18 mouse cellular contexts compared by ENCODE assay signal in the genomic region with DNA sequence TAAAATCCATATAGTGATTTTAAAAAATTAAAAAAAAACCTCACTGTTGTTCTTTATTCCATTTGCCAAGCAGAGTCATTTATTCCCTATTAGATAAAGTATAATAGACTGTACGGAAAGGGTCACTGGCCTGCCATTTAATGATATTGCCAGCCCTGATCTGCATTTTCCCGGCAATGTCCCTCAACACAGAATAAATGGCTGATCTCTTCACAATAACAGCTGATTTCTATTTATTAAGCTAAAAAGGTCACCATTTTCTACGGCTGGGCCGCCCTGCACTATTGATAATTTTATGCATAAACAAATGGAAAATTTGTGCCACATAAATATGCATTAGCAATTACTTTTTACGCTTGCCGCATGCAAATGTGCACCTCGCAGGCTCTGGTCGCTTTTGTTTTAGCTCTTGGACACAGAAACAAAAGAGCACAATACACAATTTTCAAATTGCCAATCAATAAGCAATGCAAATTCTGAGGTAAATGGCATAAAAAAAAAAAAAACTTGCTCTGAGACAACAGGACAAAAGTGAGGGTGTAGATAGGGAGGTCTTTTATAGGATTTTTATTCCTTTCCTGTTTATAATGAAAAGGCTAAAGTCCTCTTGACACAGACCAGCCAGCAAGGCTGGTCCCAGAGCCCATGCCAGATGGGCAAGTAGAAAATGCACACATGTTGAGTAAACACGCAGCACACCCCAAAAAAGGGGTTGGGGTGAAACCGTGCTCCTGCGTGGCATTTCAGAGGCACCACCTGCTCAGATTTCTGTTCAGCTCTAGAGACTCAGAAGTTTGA.
A peak's percentile ranks its signal among the peaks of the same experiment; 100 is the strongest.
DNase-seq lines count a peak whose midpoint lies in the region; ATAC-seq lines count a peak whose summit lies in the region.
"Had no signal": no experiment of that assay in that cellular context is flagged by ENCODE, and none has a peak within 500 bp of the region (broad histone marks: within the 10 kb centered on the region; RNA-seq: fewer than 3 reads in every experiment).

No protein-coding gene starts in this region.

- 0 out of 2 replicates have a peak overlapping the region, but pooled peaks have one; percentile 6 for H3K27ac ChIP-seq in hindbrain, embryonic 14.5 days
- no peak overlapping the region for H3K27ac ChIP-seq in hindbrain, embryonic 10.5 days
- H3K27ac ChIP-seq in midbrain, embryonic 14.5 days (replicated peaks; ENCODE audit: low read depth, low read length) = no peak overlapping the region
- H3K27ac ChIP-seq in midbrain, embryonic 16.5 days (ENCODE audit: low read length) = no peak overlapping the region
- H3K27ac ChIP-seq in liver, embryonic 12.5 days = 0 out of 2 replicates have a peak overlapping the region, but pooled peaks have one; percentile 27
- H3K27ac ChIP-seq in stomach, embryonic 16.5 days (ENCODE audit: low read length) = 0 out of 2 replicates have a peak overlapping the region, but pooled peaks have one; percentile 38
- H3K27ac ChIP-seq: embryonic facial prominence, embryonic 10.5 days; gastrocnemius, adult 2 months; layer of hippocampus, adult 2 months had no signal

- no peak overlapping the region for H3K4me3 ChIP-seq in hindbrain, embryonic 14.5 days (replicated peaks; ENCODE audit: low read length)
- no peak overlapping the region for H3K4me3 ChIP-seq in hindbrain, embryonic 10.5 days
- no peak overlapping the region for H3K4me3 ChIP-seq in midbrain, embryonic 14.5 days (replicated peaks; ENCODE audit: low read depth, low read length)
- no peak overlapping the region for H3K4me3 ChIP-seq in midbrain, embryonic 16.5 days (ENCODE audit: low read depth, low read length)
- no peak overlapping the region for H3K4me3 ChIP-seq in liver, embryonic 12.5 days
- H3K4me3 ChIP-seq in stomach, embryonic 16.5 days (replicated peaks; ENCODE audit: low read length) = no peak overlapping the region
- H3K4me3 ChIP-seq: embryonic facial prominence, embryonic 10.5 days; gastrocnemius, adult 2 months; layer of hippocampus, adult 2 months had no signal

- no peaks in the 10 kb centered on the region for H3K4me1 ChIP-seq in hindbrain, embryonic 14.5 days (replicated peaks; ENCODE audit: control insufficient read depth, insufficient read depth, low read length)
- peaks cover 7% of the 10 kb centered on the region; the same call in 1 of the 2 replicates for H3K4me1 ChIP-seq in hindbrain, embryonic 10.5 days (replicated peaks)
- H3K4me1 ChIP-seq in midbrain, embryonic 14.5 days (ENCODE audit: control insufficient read depth, insufficient read depth, low read length) = peaks cover 11% of the 10 kb centered on the region; the same call in 1 of the 2 replicates
- H3K4me1 ChIP-seq in midbrain, embryonic 16.5 days (ENCODE audit: control insufficient read depth, insufficient read depth, low read length) = no peaks in the 10 kb centered on the region
- H3K4me1 ChIP-seq in liver, embryonic 12.5 days = no peaks in the 10 kb centered on the region
- no peaks in the 10 kb centered on the region for H3K4me1 ChIP-seq in stomach, embryonic 16.5 days (ENCODE audit: control insufficient read depth, insufficient read depth, low read length)
- H3K4me1 ChIP-seq: embryonic facial prominence, embryonic 10.5 days had no signal

- no peaks in the 10 kb centered on the region for H3K9me3 ChIP-seq in hindbrain, embryonic 14.5 days (ENCODE audit: control insufficient read depth, low read length)
- no peaks in the 10 kb centered on the region for H3K9me3 ChIP-seq in hindbrain, embryonic 10.5 days
- no peaks in the 10 kb centered on the region for H3K9me3 ChIP-seq in midbrain, embryonic 14.5 days (ENCODE audit: control insufficient read depth, low read length)
- no peaks in the 10 kb centered on the region; the same call in 1 of the 2 replicates for H3K9me3 ChIP-seq in midbrain, embryonic 16.5 days (replicated peaks; ENCODE audit: control insufficient read depth, low read length, poor library complexity, severe bottlenecking)
- H3K9me3 ChIP-seq in liver, embryonic 12.5 days (replicated peaks) = no peaks in the 10 kb centered on the region
- no peaks in the 10 kb centered on the region for H3K9me3 ChIP-seq in stomach, embryonic 16.5 days (replicated peaks; ENCODE audit: control insufficient read depth, low read length)
- H3K9me3 ChIP-seq: embryonic facial prominence, embryonic 10.5 days had no signal

- H3K4me2 ChIP-seq in hindbrain, embryonic 14.5 days (replicated peaks) = peak overlapping the region; percentile 15; the same call in 1 of the 2 replicates
- H3K4me2 ChIP-seq in midbrain, embryonic 14.5 days (ENCODE audit: low read length) = no peak overlapping the region
- H3K4me2 ChIP-seq in midbrain, embryonic 16.5 days (ENCODE audit: low read length) = no peak overlapping the region
- H3K4me2 ChIP-seq in liver, embryonic 12.5 days = no peak overlapping the region
- H3K4me2 ChIP-seq in stomach, embryonic 16.5 days (ENCODE audit: low read depth, low read length) = peak overlapping the region; percentile 12; the same call in 1 of the 2 replicates

- ATAC-seq in hindbrain, embryonic 14.5 days (ENCODE audit: low FRiP score) = no peak
- ATAC-seq in midbrain, embryonic 14.5 days (ENCODE audit: low FRiP score, low TSS enrichment) = no peak
- ATAC-seq in midbrain, embryonic 16.5 days = no peak
- no peak for ATAC-seq in liver, embryonic 12.5 days
- no peak for ATAC-seq in stomach, embryonic 16.5 days (ENCODE audit: insufficient read depth, low FRiP score)

- no peaks in the 10 kb centered on the region for H3K36me3 ChIP-seq in hindbrain, embryonic 14.5 days (replicated peaks; ENCODE audit: control insufficient read depth, insufficient read depth)
- H3K36me3 ChIP-seq in hindbrain, embryonic 10.5 days = no peaks in the 10 kb centered on the region
- H3K36me3 ChIP-seq in midbrain, embryonic 14.5 days (ENCODE audit: control insufficient read depth, insufficient read depth, low read length) = no peaks in the 10 kb centered on the region
- no peaks in the 10 kb centered on the region for H3K36me3 ChIP-seq in midbrain, embryonic 16.5 days (ENCODE audit: control insufficient read depth, insufficient read depth, low read length)
- no peaks in the 10 kb centered on the region for H3K36me3 ChIP-seq in liver, embryonic 12.5 days
- H3K36me3 ChIP-seq in stomach, embryonic 16.5 days (ENCODE audit: control insufficient read depth, insufficient read depth, low read length) = no peaks in the 10 kb centered on the region
- H3K36me3 ChIP-seq: embryonic facial prominence, embryonic 10.5 days had no signal

- 34% methylated on average over 11 of the region's 11 CpGs for whole genome bisulfite sequencing in hindbrain, embryonic 14.5 days
- WGBS in hindbrain, embryonic 10.5 days = 81% methylated on average over 11 of the region's 11 CpGs
- 47% methylated on average over 11 of the region's 11 CpGs for WGBS in midbrain, embryonic 14.5 days
- WGBS in midbrain, embryonic 16.5 days = 47% methylated on average over 11 of the region's 11 CpGs
- 71% methylated on average over 11 of the region's 11 CpGs for WGBS in liver, embryonic 12.5 days (ENCODE audit: insufficient replicate concordance)
- WGBS in stomach, embryonic 16.5 days = 73% methylated on average over 11 of the region's 11 CpGs

- H3K9ac ChIP-seq in hindbrain, embryonic 14.5 days = no peak overlapping the region; the same call in 1 of the 2 replicates
- no peak overlapping the region for H3K9ac ChIP-seq in midbrain, embryonic 14.5 days (replicated peaks; ENCODE audit: low read length)
- no peak overlapping the region for H3K9ac ChIP-seq in midbrain, embryonic 16.5 days (ENCODE audit: low read depth, low read length)
- no peak overlapping the region for H3K9ac ChIP-seq in liver, embryonic 12.5 days
- H3K9ac ChIP-seq in stomach, embryonic 16.5 days (ENCODE audit: low read length) = no peak overlapping the region

- DNase-seq in hindbrain, embryonic 14.5 days (ENCODE audit: low spot score) = no peak
- no peak for DNase-seq in hindbrain, embryonic 10.5 days (ENCODE audit: low spot score)
- peak; percentile 54 for DNase-seq in midbrain, embryonic 14.5 days
- no peak for DNase-seq in gastrocnemius, postnatal 4 days (ENCODE audit: low spot score in 2 of 2)
- DNase-seq: cerebellum, adult 2 months; gastrocnemius, adult 2 months; heart, adult 18-20 months; heart, postnatal 36 days; kidney, adult 8-10 months; kidney, postnatal 14 days; lung, adult 18-20 months; right cerebral cortex, adult 18-20 months; thymus, postnatal 36 days had no signal

- no peaks in the 10 kb centered on the region; the same call in 1 of the 2 replicates for H3K27me3 ChIP-seq in hindbrain, embryonic 14.5 days (ENCODE audit: control insufficient read depth, insufficient read depth, low read length)
- no peaks in the 10 kb centered on the region for H3K27me3 ChIP-seq in hindbrain, embryonic 10.5 days (ENCODE audit: insufficient read depth, poor library complexity, severe bottlenecking)
- no peaks in the 10 kb centered on the region for H3K27me3 ChIP-seq in midbrain, embryonic 14.5 days (ENCODE audit: control insufficient read depth, insufficient read depth, low read length)
- no peaks in the 10 kb centered on the region for H3K27me3 ChIP-seq in midbrain, embryonic 16.5 days (ENCODE audit: control insufficient read depth, insufficient read depth, low read depth, low read length)
- H3K27me3 ChIP-seq in liver, embryonic 12.5 days (replicated peaks) = no peaks in the 10 kb centered on the region
- H3K27me3 ChIP-seq in stomach, embryonic 16.5 days (ENCODE audit: control insufficient read depth, insufficient read depth, low read length) = no peaks in the 10 kb centered on the region

Comparison
In these comparisons a context has a peak if more than half of its experiments do, and no peak if none do; other contexts are left out.
1. H3K27ac ChIP-seq: peak in hindbrain, embryonic 14.5 days (single experiment), liver, embryonic 12.5 days (single experiment) and stomach, embryonic 16.5 days (single experiment); none in hindbrain, embryonic 10.5 days (single experiment), midbrain, embryonic 14.5 days (single experiment) and midbrain, embryonic 16.5 days (single experiment).
2. H3K4me2 ChIP-seq: peak in hindbrain, embryonic 14.5 days (single experiment) and stomach, embryonic 16.5 days (single experiment); none in midbrain, embryonic 14.5 days (single experiment), midbrain, embryonic 16.5 days (single experiment) and liver, embryonic 12.5 days (single experiment).